Mouse (Mus musculus): ENCODE data around the gene Prr29. TPM values are rescaled to one million over a fixed set of nuclear protein-coding genes. Genes with fewer than 3 reads are reported as not detected.

The Prr29 gene
- total and polyA plus RNA-seq, 2 experiments from 2014 or later, result not detected

- H3K4me2 ChIP-seq (ENCODE audit: low read depth, low read length), result no peak overlapping the region
- H3K36me3 ChIP-seq (ENCODE audit: insufficient read depth, low read length), result no peaks in the 10 kb centered on the region
- H3K4me1 ChIP-seq (ENCODE audit: insufficient read depth, low read length), result no peaks in the 10 kb centered on the region
- H3K4me3 ChIP-seq (ENCODE audit: low read length), result no peak overlapping the region
- DNase-seq (ENCODE audit: low spot score), result no peak
- H3K27me3 ChIP-seq (ENCODE audit: insufficient read depth, low read length), result no peaks in the 10 kb centered on the region
- 86% methylated on average over 8 of the region's 8 CpGs for WGBS
- no peak overlapping the region for H3K9ac ChIP-seq (replicated peaks; ENCODE audit: low read length)
- TF ChIP-seq CTCF (IDR thresholded peaks at IDR 0.05; ENCODE audit: low read depth), result no peak
- no peaks in the 10 kb centered on the region for H3K9me3 ChIP-seq (ENCODE audit: low read length)
- H3K27ac ChIP-seq, result no peak overlapping the region
- ATAC-seq, result no peak
Measured at GRCm38 (mm10) chr11:106326475-106326874, 38.8 kb upstream of the Prr29 start.

- Histone ChIP-seq H3K4me2 (ENCODE audit: low read depth, low read length) (no peak overlapping the region), H3K9me3 (ENCODE audit: low read length) (no peaks in the 10 kb centered on the region), H3K4me1 (ENCODE audit: insufficient read depth, low read length) (no peaks in the 10 kb centered on the region), H3K4me3 (ENCODE audit: low read length) (no peak overlapping the region), H3K27ac (no peak overlapping the region), H3K27me3 (ENCODE audit: insufficient read depth, low read length) (no peaks in the 10 kb centered on the region), H3K9ac (replicated peaks; ENCODE audit: low read length) (no peak overlapping the region), H3K36me3 (ENCODE audit: insufficient read depth, low read length) (no peaks in the 10 kb centered on the region)
- no peak for TF ChIP-seq CTCF (IDR thresholded peaks at IDR 0.05; ENCODE audit: low read depth)
- 73% methylated on average over 5 of the region's 5 CpGs for WGBS
- no peak for ATAC-seq
- DNase-seq (ENCODE audit: low spot score), result no peak
Measured at GRCm38 (mm10) chr11:106328521-106328920, 36.8 kb upstream of the Prr29 start.

DNA sequence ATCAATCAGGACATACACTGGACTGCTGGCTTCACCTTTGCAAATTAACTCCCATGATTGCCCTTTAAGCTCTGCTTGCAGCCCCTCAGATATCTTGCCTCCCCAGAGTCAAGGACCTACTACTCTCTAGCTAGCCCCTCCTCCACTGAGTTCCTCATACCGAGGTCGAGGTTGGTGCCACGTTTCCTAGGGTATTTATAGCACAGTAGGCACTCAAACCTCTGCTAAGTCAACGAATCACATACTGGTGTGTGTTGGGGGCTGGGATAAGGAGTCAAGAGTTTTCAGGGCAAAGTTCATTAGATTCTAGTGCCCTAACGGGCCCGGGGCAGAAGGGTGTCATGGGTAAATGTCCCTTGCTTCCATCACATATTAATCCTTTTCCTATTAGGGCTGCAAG lies 36.1 kb upstream of the Prr29 start:
- Histone ChIP-seq H3K9ac (replicated peaks; ENCODE audit: low read length) (no peak overlapping the region), H3K27me3 (ENCODE audit: insufficient read depth, low read length) (no peaks in the 10 kb centered on the region), H3K36me3 (ENCODE audit: insufficient read depth, low read length) (no peaks in the 10 kb centered on the region), H3K27ac (no peak overlapping the region), H3K4me3 (ENCODE audit: low read length) (no peak overlapping the region), H3K4me1 (ENCODE audit: insufficient read depth, low read length) (no peaks in the 10 kb centered on the region), H3K9me3 (ENCODE audit: low read length) (no peaks in the 10 kb centered on the region), H3K4me2 (ENCODE audit: low read depth, low read length) (no peak overlapping the region)
- 76% methylated on average over 6 of the region's 6 CpGs for WGBS
- DNase-seq (ENCODE audit: low spot score), result no peak
- no peak for TF ChIP-seq CTCF (IDR thresholded peaks at IDR 0.05; ENCODE audit: low read depth)
- no peak for ATAC-seq

GRCm38 (mm10) chr11:106329682-106330081 lies 35.6 kb upstream of the Prr29 start:
- H3K4me1 ChIP-seq (ENCODE audit: insufficient read depth, low read length), result no peaks in the 10 kb centered on the region
- 65% methylated on average over 7 of the region's 7 CpGs for WGBS
- H3K9me3 ChIP-seq (ENCODE audit: low read length), result no peaks in the 10 kb centered on the region
- TF ChIP-seq CTCF (IDR thresholded peaks at IDR 0.05; ENCODE audit: low read depth), result peak; percentile 70
- no peak overlapping the region for H3K27ac ChIP-seq
- no peak overlapping the region for H3K4me2 ChIP-seq (ENCODE audit: low read depth, low read length)
- no peaks in the 10 kb centered on the region for H3K36me3 ChIP-seq (ENCODE audit: insufficient read depth, low read length)
- H3K9ac ChIP-seq (replicated peaks; ENCODE audit: low read length), result no peak overlapping the region
- DNase-seq (ENCODE audit: low spot score) (peak; percentile 74), ATAC-seq (0 out of 2 replicates have a peak, but pooled peaks have one; percentile 22)
- no peak overlapping the region for H3K4me3 ChIP-seq (ENCODE audit: low read length)
- no peaks in the 10 kb centered on the region for H3K27me3 ChIP-seq (ENCODE audit: insufficient read depth, low read length)

- H3K36me3 ChIP-seq (ENCODE audit: insufficient read depth, low read length), result no peaks in the 10 kb centered on the region
- 41% methylated on average over 4 of the region's 4 CpGs for WGBS
- no peak for DNase-seq (ENCODE audit: low spot score)
- no peaks in the 10 kb centered on the region for H3K9me3 ChIP-seq (ENCODE audit: low read length)
- no peak overlapping the region for H3K4me3 ChIP-seq (ENCODE audit: low read length)
- H3K9ac ChIP-seq (replicated peaks; ENCODE audit: low read length), result no peak overlapping the region
- no peak overlapping the region for H3K27ac ChIP-seq
- no peaks in the 10 kb centered on the region for H3K4me1 ChIP-seq (ENCODE audit: insufficient read depth, low read length)
- H3K4me2 ChIP-seq (ENCODE audit: low read depth, low read length), result no peak overlapping the region
- TF ChIP-seq CTCF (IDR thresholded peaks at IDR 0.05; ENCODE audit: low read depth), result no peak
- no peaks in the 10 kb centered on the region for H3K27me3 ChIP-seq (ENCODE audit: insufficient read depth, low read length)
- no peak for ATAC-seq
Measured at GRCm38 (mm10) chr11:106332458-106332857, 32.8 kb upstream of the Prr29 start.

DNA sequence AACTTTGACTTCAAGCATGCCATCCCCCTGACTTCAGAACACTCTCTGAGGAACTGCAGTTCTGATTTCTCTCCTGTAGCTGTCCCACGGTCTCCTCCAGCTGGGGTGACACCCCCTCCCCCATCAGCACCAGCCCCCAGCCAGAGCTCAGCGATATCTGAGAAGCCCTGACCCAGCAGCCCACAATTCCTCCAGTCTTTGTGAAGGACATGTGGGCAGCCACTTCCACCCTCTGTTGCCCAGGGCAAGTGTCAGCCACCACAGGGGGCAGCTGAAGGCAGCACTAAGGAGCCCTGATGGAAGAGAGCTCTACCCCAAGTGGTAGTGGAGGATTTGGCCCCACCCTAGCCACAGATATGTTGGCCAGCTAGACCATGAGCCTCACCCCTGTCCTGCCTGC lies 31.2 kb upstream of the Prr29 start:
- Histone ChIP-seq H3K9me3 (ENCODE audit: low read length) (no peaks in the 10 kb centered on the region), H3K4me2 (ENCODE audit: low read depth, low read length) (no peak overlapping the region), H3K4me1 (ENCODE audit: insufficient read depth, low read length) (no peaks in the 10 kb centered on the region), H3K27me3 (ENCODE audit: insufficient read depth, low read length) (no peaks in the 10 kb centered on the region), H3K27ac (no peak overlapping the region), H3K4me3 (ENCODE audit: low read length) (no peak overlapping the region), H3K9ac (replicated peaks; ENCODE audit: low read length) (no peak overlapping the region), H3K36me3 (ENCODE audit: insufficient read depth, low read length) (no peaks in the 10 kb centered on the region)
- DNase-seq (ENCODE audit: low spot score), result no peak
- TF ChIP-seq CTCF (IDR thresholded peaks at IDR 0.05; ENCODE audit: low read depth), result no peak
- ATAC-seq, result 0 out of 2 replicates have a peak, but pooled peaks have one; percentile 7
- 13% methylated on average over 2 of the region's 2 CpGs for WGBS

- Histone ChIP-seq H3K4me2 (ENCODE audit: low read depth, low read length) (no peak overlapping the region), H3K4me1 (ENCODE audit: insufficient read depth, low read length) (no peaks in the 10 kb centered on the region), H3K27me3 (ENCODE audit: insufficient read depth, low read length) (no peaks in the 10 kb centered on the region), H3K36me3 (ENCODE audit: insufficient read depth, low read length) (no peaks in the 10 kb centered on the region), H3K27ac (no peak overlapping the region), H3K9me3 (ENCODE audit: low read length) (no peaks in the 10 kb centered on the region), H3K4me3 (ENCODE audit: low read length) (no peak overlapping the region), H3K9ac (replicated peaks; ENCODE audit: low read length) (no peak overlapping the region)
- no peak for TF ChIP-seq CTCF (IDR thresholded peaks at IDR 0.05; ENCODE audit: low read depth)
- ATAC-seq (no peak), DNase-seq (ENCODE audit: low spot score) (no peak)
- WGBS, result 83% methylated on average over 5 of the region's 5 CpGs
Measured at GRCm38 (mm10) chr11:106338029-106338428, 27.2 kb upstream of the Prr29 start.

Data from hindbrain, postnatal 0 days (tissue).